Mouse (Mus musculus) T-helper 2 cell (primary cell): ENCODE results near the gene Cmtm3.
"Not testable (repeated sequence)": the region's sequence is repeated elsewhere in the genome, so short reads cannot be mapped to it uniquely, and the experiment has no call there.

Experiments used
- in situ Hi-C: fragments of 300-600 bp; cut with MboI, MseI; formaldehyde crosslinking; loops from one replicate; pipeline ENCODE4 v1.15.1; 2025; ENCODE audit warnings: high pct_unique_total_duplicates

The Cmtm3 gene

GRCm38 (mm10) chr8:104339229-104339982 lies at the start of gene Cmtm3:
TSS of gene Cmtm3 (plus strand) at chr8:104339410.
- in situ Hi-C loops = no loop called here

- in situ Hi-C loops = not testable (repeated sequence)
These were observed 46.1 kb upstream of the Cmtm3 start, which contains the start of gene Cmtm2a for GRCm38 (mm10) chr8:104293081-104293480. TSS of gene Cmtm2a (minus strand) at chr8:104293181.

- in situ Hi-C loops = no loop called here
These were observed 44.8 kb upstream of the Cmtm3 start for GRCm38 (mm10) chr8:104294396-104294795.

- in situ Hi-C loops = not testable (repeated sequence)
These were observed 37.6 kb upstream of the Cmtm3 start for GRCm38 (mm10) chr8:104301577-104301976.

- in situ Hi-C loops = not testable (repeated sequence)
These were observed 36.7 kb upstream of the Cmtm3 start for GRCm38 (mm10) chr8:104302536-104302935.

- in situ Hi-C loops = no loop called here
These were observed 34.2 kb upstream of the Cmtm3 start for GRCm38 (mm10) chr8:104304962-104305361.

- in situ Hi-C loops = not testable (repeated sequence)
These were observed 30.9 kb upstream of the Cmtm3 start for GRCm38 (mm10) chr8:104308341-104308740.

GRCm38 (mm10) chr8:104309441-104310155 lies 29.6 kb upstream of the Cmtm3 start, which contains the start of the genes Gm45711 and Cmtm1:
TSS of gene Gm45711 (minus strand) at chr8:104310081.
TSS of gene Cmtm1 (minus strand) at chr8:104310145.
- in situ Hi-C loops = not testable (repeated sequence)

GRCm38 (mm10) chr8:104312023-104312422 lies 27.2 kb upstream of the Cmtm3 start:
- in situ Hi-C loops = not testable (repeated sequence)

- in situ Hi-C loops = no loop called here
These were observed 25.9 kb upstream of the Cmtm3 start for GRCm38 (mm10) chr8:104313311-104313710.

GRCm38 (mm10) chr8:104321267-104321666 lies 17.9 kb upstream of the Cmtm3 start, which contains the start of gene Gm11020:
TSS of gene Gm11020 (plus strand) at chr8:104321567.
- in situ Hi-C loops = not testable (repeated sequence)

- in situ Hi-C loops = not testable (repeated sequence)
These were observed 17.3 kb upstream of the Cmtm3 start, which contains the start of gene Cmtm2b for GRCm38 (mm10) chr8:104321930-104322329. TSS of gene Cmtm2b (plus strand) at chr8:104322230.

- in situ Hi-C loops = no loop called here
These were observed 6.3 kb upstream of the Cmtm3 start for GRCm38 (mm10) chr8:104332665-104333631.

GRCm38 (mm10) chr8:104333786-104334185 lies 5.4 kb upstream of the Cmtm3 start:
- in situ Hi-C loops = no loop called here

- in situ Hi-C loops = no loop called here
These were observed 5.0 kb upstream of the Cmtm3 start for GRCm38 (mm10) chr8:104334196-104334595.

- in situ Hi-C loops = no loop called here
These were observed 2.4 kb upstream of the Cmtm3 start for GRCm38 (mm10) chr8:104336806-104337205.

GRCm38 (mm10) chr8:104337890-104338289 lies 1.3 kb upstream of the Cmtm3 start:
- in situ Hi-C loops = no loop called here

GRCm38 (mm10) chr8:104339983-104340232 lies 698 bp downstream of the Cmtm3 start:
- in situ Hi-C loops = loop anchor here (5.0 to 10.0 kb wide), 3 partner anchors 62 to 225 kb away; no protein-coding TSS in a partner anchor

- in situ Hi-C loops = loop anchor here (5.0 to 10.0 kb wide), 3 partner anchors 62 to 224 kb away; no protein-coding TSS in a partner anchor
These were observed 1.3 kb downstream of the Cmtm3 start for GRCm38 (mm10) chr8:104340233-104341105.

GRCm38 (mm10) chr8:104341106-104341561 lies 1.9 kb downstream of the Cmtm3 start:
- in situ Hi-C loops = loop anchor here (5.0 to 10.0 kb wide), 3 partner anchors 61 to 224 kb away; no protein-coding TSS in a partner anchor
